ENCODE assay signal across 8 mouse cellular contexts in the genomic region with DNA sequence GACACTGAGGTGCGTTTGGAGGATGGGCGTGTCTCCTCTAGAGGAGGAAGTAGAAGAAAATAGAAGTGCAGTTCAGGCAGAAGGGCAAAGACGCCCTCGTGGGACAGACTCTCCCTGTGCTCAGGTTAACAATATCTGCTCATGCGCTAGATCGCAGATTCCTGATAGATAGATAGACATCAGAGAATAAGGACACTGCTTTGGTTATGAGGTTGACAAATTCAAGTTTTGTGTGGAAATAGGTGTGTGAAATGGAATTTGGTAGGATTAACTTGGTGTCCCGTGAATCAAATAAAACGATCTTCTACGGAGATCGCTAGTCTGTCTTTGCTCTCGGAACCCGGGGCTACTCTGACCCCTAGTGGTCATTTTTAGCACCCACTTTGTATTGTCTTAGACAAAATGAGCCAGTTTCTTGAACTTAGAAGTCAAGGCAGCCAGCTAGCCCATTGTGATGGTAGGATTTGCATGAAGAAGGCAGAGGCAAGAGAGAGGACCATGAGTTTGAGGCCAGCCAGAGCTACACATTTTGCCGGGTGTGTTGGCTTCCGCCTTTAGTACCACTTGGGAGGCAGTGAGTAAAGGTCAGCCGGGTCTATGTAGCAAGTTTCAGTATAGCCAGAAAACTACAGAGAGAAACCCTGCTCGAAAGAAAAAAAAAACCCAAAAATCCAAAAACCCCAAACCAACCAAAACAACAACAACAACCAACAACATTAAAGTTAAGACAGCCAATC. TPM values are rescaled to one million over a fixed set of nuclear protein-coding genes. Genes with fewer than 3 reads are reported as not detected.
A peak's percentile ranks its signal among the peaks of the same experiment; 100 is the strongest.
DNase-seq lines count a peak whose midpoint lies in the region; ATAC-seq and TF ChIP-seq lines count a peak whose summit lies in the region.

No protein-coding gene starts in this region.

- H3K27me3 ChIP-seq in forebrain, embryonic 12.5 days = peaks cover 5% of the 10 kb centered on the region; the same call in 1 of the 2 replicates
- H3K27me3 ChIP-seq in hindbrain, embryonic 10.5 days (ENCODE audit: insufficient read depth, poor library complexity, severe bottlenecking) = no peaks in the 10 kb centered on the region
- no peaks in the 10 kb centered on the region for H3K27me3 ChIP-seq in lung, embryonic 14.5 days (ENCODE audit: insufficient read depth, low read length)

- H3K4me1 ChIP-seq in forebrain, embryonic 12.5 days = peaks cover 9% of the 10 kb centered on the region
- H3K4me1 ChIP-seq in hindbrain, embryonic 10.5 days (replicated peaks) = peaks cover 11% of the 10 kb centered on the region; the same call in 1 of the 2 replicates
- peaks cover 4% of the 10 kb centered on the region; the same call in 1 of the 2 replicates for H3K4me1 ChIP-seq in lung, embryonic 14.5 days (ENCODE audit: insufficient read depth)

- no peaks in the 10 kb centered on the region for H3K36me3 ChIP-seq in forebrain, embryonic 12.5 days (replicated peaks)
- no peaks in the 10 kb centered on the region for H3K36me3 ChIP-seq in hindbrain, embryonic 10.5 days
- H3K36me3 ChIP-seq in lung, embryonic 14.5 days (ENCODE audit: insufficient read depth) = peaks cover 50% of the 10 kb centered on the region

- ATAC-seq in forebrain, embryonic 12.5 days (ENCODE audit: low FRiP score) = peak; percentile 57; the same call in 1 of the 2 replicates
- peak; percentile 33; the same call in 1 of the 2 replicates for ATAC-seq in lung, embryonic 14.5 days (ENCODE audit: insufficient read depth)

- H3K9me3 ChIP-seq in forebrain, embryonic 12.5 days = no peaks in the 10 kb centered on the region
- H3K9me3 ChIP-seq in hindbrain, embryonic 10.5 days = 0 out of 2 replicates have a peak, but pooled peaks cover 2% of the 10 kb centered on the region
- H3K9me3 ChIP-seq in lung, embryonic 14.5 days (ENCODE audit: low read depth, low read length) = no peaks in the 10 kb centered on the region

- H3K9ac ChIP-seq in forebrain, embryonic 12.5 days = no peak overlapping the region
- no peak overlapping the region for H3K9ac ChIP-seq in lung, embryonic 14.5 days

- 20% methylated on average over 16 of the region's 16 CpGs for WGBS in forebrain, embryonic 12.5 days
- WGBS in hindbrain, embryonic 10.5 days = 21% methylated on average over 16 of the region's 16 CpGs
- WGBS in lung, embryonic 14.5 days = 29% methylated on average over 16 of the region's 16 CpGs

- H3K4me2 ChIP-seq in forebrain, embryonic 12.5 days = peak overlapping the region; percentile 55
- peak overlapping the region; percentile 45 for H3K4me2 ChIP-seq in lung, embryonic 14.5 days

- H3K27ac ChIP-seq in forebrain, embryonic 12.5 days = no peak overlapping the region
- no peak overlapping the region for H3K27ac ChIP-seq in hindbrain, embryonic 10.5 days
- 0 out of 2 replicates have a peak overlapping the region, but pooled peaks have one; percentile 21 for H3K27ac ChIP-seq in layer of hippocampus, adult 2 months
- H3K27ac ChIP-seq in lung, embryonic 14.5 days (ENCODE audit: low read depth) = no peak overlapping the region

- DNase-seq in Muller cell, postnatal 12 days (ENCODE audit: inconsistent ontology term) = peak; percentile 56
- DNase-seq in c-Kit-positive CD71-positive TER-119-negative erythroid progenitor cells, embryonic 14.5 days (ENCODE audit: low read depth) = peak; percentile 57
- peak; percentile 67 for DNase-seq in hindbrain, embryonic 10.5 days (ENCODE audit: low spot score)
- peak; percentile 54 to 81 for DNase-seq in layer of hippocampus, adult 2 months (ENCODE audit: low spot score in 2 of 2)
- DNase-seq in lung, embryonic 14.5 days = peak; percentile 92
- DNase-seq in retina, adult 2 months (ENCODE audit: low read depth, low spot score) = peak; percentile 16
- no peak for DNase-seq in urinary bladder, postnatal 10 days (ENCODE audit: low spot score)

- peak; percentile 94 for TF ChIP-seq CTCF in layer of hippocampus, adult 2 months (conservative IDR thresholded peaks at IDR 0.05)
- TF ChIP-seq CTCF in lung, embryonic 14.5 days (IDR thresholded peaks at IDR 0.05; ENCODE audit: low read depth) = peak; percentile 84

- peak overlapping the region; percentile 22 for H3K4me3 ChIP-seq in forebrain, embryonic 12.5 days (replicated peaks)
- H3K4me3 ChIP-seq in hindbrain, embryonic 10.5 days = peak overlapping the region; percentile 38
- H3K4me3 ChIP-seq in layer of hippocampus, adult 2 months = peak overlapping the region; percentile 48
- H3K4me3 ChIP-seq in lung, embryonic 14.5 days (ENCODE audit: low read depth, low read length) = no peak overlapping the region

RNA-seq across cellular contexts. Expression of a gene that starts 15.4 kb away (rescaled TPM):
- 6.7 and 7.9 TPM in 2 replicates for polyA plus RNA-seq in forebrain, embryonic 12.5 days (2016; fragmentation: Nextera tagmentation; extraction: Ambion mirVana)
- 6.2 and 10.5 TPM in 2 replicates for polyA plus RNA-seq in hindbrain, embryonic 10.5 days (2016; fragmentation: Nextera tagmentation; extraction: Ambion mirVana)
- total RNA-seq in layer of hippocampus, adult 2 months (2021) = 1 to 10 TPM; 2.0 to 2.8 TPM
- polyA plus RNA-seq in lung, embryonic 14.5 days (2014; fragmentation: Nextera tagmentation; extraction: Ambion mirVana) = 23.7 and 25.1 TPM in 2 replicates
